Mouse (Mus musculus): ENCODE measurements around the gene Nos2.

DNA sequence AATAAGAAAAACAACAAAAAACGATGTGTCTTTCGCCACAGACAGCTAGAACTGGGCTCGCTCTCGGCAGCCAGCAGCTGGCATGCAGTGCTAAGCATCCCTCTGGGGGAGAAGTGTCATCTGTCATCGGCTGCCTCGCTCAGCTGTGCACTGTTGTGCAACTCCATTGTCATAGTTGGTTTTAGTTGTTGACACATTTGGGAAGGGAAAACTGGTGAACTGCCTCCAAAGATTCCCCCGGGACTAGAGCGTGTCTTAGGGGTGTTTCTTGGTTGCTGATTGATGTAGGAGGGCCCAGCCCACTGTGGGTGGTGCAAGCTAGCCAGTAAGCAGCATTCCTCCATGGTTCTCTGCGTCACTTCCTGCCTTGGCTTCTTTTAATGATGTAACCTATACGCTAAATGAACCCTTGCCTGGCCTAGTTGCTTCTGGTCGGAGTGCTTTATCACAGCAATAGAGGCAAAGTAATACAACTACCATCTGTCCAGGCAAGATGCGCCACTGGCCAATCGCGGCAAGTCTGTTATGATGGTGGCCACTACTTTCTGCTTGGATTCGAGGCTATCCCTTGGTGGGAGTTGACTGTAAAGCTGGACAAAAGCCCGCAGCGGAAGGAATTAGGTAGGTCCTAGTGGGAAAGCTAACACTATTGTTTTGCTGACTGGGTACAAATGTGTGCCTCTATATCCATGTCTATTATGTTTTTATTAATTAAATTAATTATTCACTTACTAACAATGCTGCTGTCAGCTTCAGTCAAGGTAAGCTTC lies 53.0 kb downstream of the Nos2 start:
- TF ChIP-seq GATA1 (IDR thresholded peaks at IDR 0.05; ENCODE audit: borderline replicate concordance, low read length) (no peak), FLI1 (IDR thresholded peaks at IDR 0.05; ENCODE audit: low read length) (no peak)
